Mouse (Mus musculus) adrenal gland, adult 10 weeks (tissue): ENCODE measurements around the gene Gm27021. TPM values are rescaled to one million over a fixed set of nuclear protein-coding genes. Genes with fewer than 3 reads are reported as not detected.

Source experiments
- polyA plus RNA-seq: library from polyadenylated mRNA; stranded (reverse); fragments of 350-450 nt; fragmentation: Illumina TruSeq; extraction: RNeasy Lipid Tissue Mini Kit (QIAGEN cat#74804); gene quantifications from one replicate; pipeline ENCODE4 v1.2.3, GENCODE M21; 2014; ENCODE audit warnings: low read depth, low replicate concordance

The Gm27021 gene
- polyA plus RNA-seq: not detected

GRCm38 (mm10) chr8:120667561-120668373 is at the start of gene Gm27021, which contains the start of gene Cox4i1:
Gene Gm27021 (minus strand): TSS chr8:120668079.
Gene Cox4i1 (plus strand): TSS chr8:120668222.

GRCm38 (mm10) chr8:120668374-120668905 is 561 bp upstream of the Gm27021 start, which contains the start of gene Emc8:
Gene Emc8 (minus strand): TSS chr8:120668573.

DNA sequence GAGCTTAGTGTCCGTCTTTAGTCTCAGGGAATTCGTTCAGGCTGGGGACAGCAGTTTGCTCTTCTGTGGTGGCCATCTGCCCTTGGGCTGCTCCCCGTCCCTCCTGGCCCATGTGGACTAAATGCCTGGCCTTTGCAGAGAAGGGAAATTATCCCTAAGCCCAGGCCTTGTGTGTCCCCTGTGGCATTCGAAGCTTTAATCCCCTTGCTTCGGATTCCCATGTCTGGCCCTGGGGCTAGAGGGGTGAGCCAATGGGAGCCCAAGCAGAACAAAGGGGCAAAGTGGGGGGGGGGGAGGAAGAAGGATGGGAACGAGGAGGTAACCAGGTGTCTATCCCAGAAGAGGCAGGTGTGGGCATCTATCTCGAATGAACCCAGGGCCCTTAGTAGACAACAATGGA is 20.3 kb downstream of the Gm27021 start, which contains the start of gene 1190005I06Rik:
Gene 1190005I06Rik, minus strand, starts transcription at position 101 of the 400 bp plus-strand sequence.

DNA sequence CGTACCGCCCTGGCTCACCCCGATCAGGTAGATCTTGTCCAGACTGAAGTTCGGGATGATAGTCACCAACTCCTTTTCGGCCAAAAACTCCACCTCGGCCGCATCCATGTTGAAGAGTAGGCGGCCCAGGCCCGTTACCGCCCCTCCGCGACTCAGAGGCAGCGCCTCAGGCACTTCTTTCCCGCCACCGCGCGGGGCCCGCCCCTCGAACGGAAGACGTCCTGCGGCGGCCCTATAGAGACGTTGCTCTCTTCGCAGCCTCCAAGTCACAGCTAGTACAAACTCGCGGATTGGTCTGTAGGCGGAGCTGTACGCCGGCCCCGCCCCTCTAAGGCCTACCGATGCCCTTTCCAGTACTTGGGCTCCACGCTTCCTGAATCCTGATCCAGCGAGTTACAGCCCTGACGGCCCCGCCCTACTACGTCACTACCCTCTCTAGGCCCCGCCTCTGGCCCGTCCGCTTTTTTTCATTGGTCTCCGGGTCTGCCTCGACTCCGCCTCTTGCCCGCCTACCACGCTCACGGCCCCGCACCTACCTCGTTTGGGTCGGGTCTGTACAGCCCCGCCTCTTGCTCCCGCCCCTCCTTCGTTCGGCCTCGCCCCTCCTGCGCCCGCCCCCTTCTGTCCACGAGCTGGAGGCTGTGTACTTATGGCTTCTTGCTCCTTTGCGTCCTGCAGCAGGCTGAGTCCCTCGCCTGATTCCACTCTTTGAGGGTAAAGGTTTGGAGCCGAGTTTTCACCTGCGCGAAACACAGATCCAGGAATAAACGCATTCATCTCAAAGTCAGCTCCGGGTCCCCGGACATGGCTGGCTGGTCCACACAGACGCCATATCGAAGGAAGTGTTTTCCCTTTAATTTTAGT is 78.7 kb downstream of the Gm27021 start, which contains the start of gene Gins2:
Gene Gins2, minus strand, starts transcription at position 397 of the 864 bp plus-strand sequence.

Other genes with a start within 250 kb of the Gm27021 start
- gene Gins2, start 78.8 kb downstream of the Gm27021 start, polyA plus RNA-seq: 0.52 TPM
- gene 1190005I06Rik, start 20.4 kb downstream of the Gm27021 start, polyA plus RNA-seq: not detected
- gene Cox4i1, start 143 bp upstream of the Gm27021 start, polyA plus RNA-seq: 43.1 TPM
- 14.5 TPM for gene Emc8, start 494 bp upstream of the Gm27021 start, polyA plus RNA-seq
- gene Irf8, start 68.3 kb upstream of the Gm27021 start, polyA plus RNA-seq: 2.4 TPM